Mouse (Mus musculus): ENCODE measurements around the gene Ifitm2. TPM values are rescaled to one million over a fixed set of nuclear protein-coding genes. Genes with fewer than 3 reads are reported as not detected.
"Not testable (repeated sequence)": the region's sequence is repeated elsewhere in the genome, so short reads cannot be mapped to it uniquely, and the experiment has no call there.

Gene Ifitm2
- total RNA-seq, 2 experiments from 2014 or later, result 42.2 to 82.6 TPM

GRCm38 (mm10) chr7:140982971-140983370, 27.2 kb upstream of the Ifitm2 start:
- no peak for DNase-seq
- intact Hi-C loops (cut with DNase I), result no loop called here
- H3K27ac ChIP-seq, result no peak overlapping the region
- H3K4me3 ChIP-seq, result no peak overlapping the region
- no peak for TF ChIP-seq CTCF (IDR thresholded peaks at IDR 0.05)

- DNase-seq, result no peak
- Histone ChIP-seq H3K4me3 (no peak overlapping the region), H3K27ac (no peak overlapping the region)
- intact Hi-C loops (cut with DNase I), result no loop called here
- TF ChIP-seq CTCF (IDR thresholded peaks at IDR 0.05), result no peak
These were observed 25.9 kb upstream of the Ifitm2 start for GRCm38 (mm10) chr7:140981704-140982103.

GRCm38 (mm10) chr7:140976720-140977119, 20.9 kb upstream of the Ifitm2 start:
- H3K27ac ChIP-seq; intact Hi-C loops (cut with DNase I); DNase-seq: not testable (repeated sequence)

GRCm38 (mm10) chr7:140975465-140975864, 19.7 kb upstream of the Ifitm2 start:
- no peak for DNase-seq
- intact Hi-C loops (cut with DNase I), result no loop called here
- no peak for TF ChIP-seq CTCF (IDR thresholded peaks at IDR 0.05)
- no peak overlapping the region; the same call in 1 of the 2 replicates for H3K27ac ChIP-seq
- H3K4me3 ChIP-seq, result no peak overlapping the region

More at GRCm38 (mm10) chr7:140976720-140977119, 20.9 kb upstream of the Ifitm2 start:
- H3K4me3 ChIP-seq, result not testable (repeated sequence)

GRCm38 (mm10) chr7:140974940-140975339, 19.2 kb upstream of the Ifitm2 start:
- no peak for DNase-seq
- Histone ChIP-seq H3K4me3 (no peak overlapping the region), H3K27ac (peak overlapping the region; percentile 43)
- no peak for TF ChIP-seq CTCF (IDR thresholded peaks at IDR 0.05)
- intact Hi-C loops (cut with DNase I), result no loop called here

GRCm38 (mm10) chr7:140973396-140974165, 17.8 kb upstream of the Ifitm2 start:
- no peak overlapping the region for H3K4me3 ChIP-seq
- DNase-seq, result no peak
- intact Hi-C loops (cut with DNase I), result no loop called here
- no peak for TF ChIP-seq CTCF (IDR thresholded peaks at IDR 0.05)
- H3K27ac ChIP-seq, result peak overlapping the region; percentile 38

GRCm38 (mm10) chr7:140971479-140972171, 15.8 kb upstream of the Ifitm2 start:
- H3K27ac ChIP-seq, result peak overlapping the region; percentile 84
- DNase-seq, result no peak

GRCm38 (mm10) chr7:140970931-140971330, 15.1 kb upstream of the Ifitm2 start:
- no peak for DNase-seq
- no peak overlapping the region for H3K4me3 ChIP-seq
- no peak for TF ChIP-seq CTCF (IDR thresholded peaks at IDR 0.05)
- peak overlapping the region; percentile 84 for H3K27ac ChIP-seq
- intact Hi-C loops (cut with DNase I), result no loop called here

More at GRCm38 (mm10) chr7:140971479-140972171, 15.8 kb upstream of the Ifitm2 start:
- H3K4me3 ChIP-seq, result peak overlapping the region; percentile 9; the same call in 1 of the 2 replicates
- TF ChIP-seq CTCF (IDR thresholded peaks at IDR 0.05), result no peak
- intact Hi-C loops (cut with DNase I), result no loop called here

GRCm38 (mm10) chr7:140968710-140969109, 12.9 kb upstream of the Ifitm2 start:
- intact Hi-C loops (cut with DNase I); H3K4me3 ChIP-seq; DNase-seq; H3K27ac ChIP-seq: not testable (repeated sequence)

- no peak for TF ChIP-seq CTCF (IDR thresholded peaks at IDR 0.05)
- no peak overlapping the region for H3K27ac ChIP-seq
- intact Hi-C loops (cut with DNase I), result no loop called here
- DNase-seq, result no peak
- H3K4me3 ChIP-seq, result no peak overlapping the region
These were observed 12.2 kb upstream of the Ifitm2 start for GRCm38 (mm10) chr7:140967862-140968591.

- intact Hi-C loops (cut with DNase I), result no loop called here
- Histone ChIP-seq H3K4me3 (no peak within 1 kb of the TSS), H3K27ac (no peak within 1 kb of the TSS)
- no peak for TF ChIP-seq CTCF (IDR thresholded peaks at IDR 0.05)
- no peak for DNase-seq
These were observed 11.1 kb upstream of the Ifitm2 start, which contains the start of gene Ifitm1 for GRCm38 (mm10) chr7:140966921-140967320. Ifitm1 (plus strand) TSS chr7:140967221.

- no peak for DNase-seq
- TF ChIP-seq CTCF (IDR thresholded peaks at IDR 0.05), result no peak
- intact Hi-C loops (cut with DNase I), result no loop called here
- Histone ChIP-seq H3K4me3 (no peak overlapping the region), H3K27ac (no peak overlapping the region)
These were observed 6.9 kb upstream of the Ifitm2 start for GRCm38 (mm10) chr7:140962733-140963132.

- DNase-seq, result no peak
- no peak for TF ChIP-seq CTCF (IDR thresholded peaks at IDR 0.05)
- Histone ChIP-seq H3K4me3 (no peak overlapping the region), H3K27ac (no peak overlapping the region)
- intact Hi-C loops (cut with DNase I), result no loop called here
These were observed 5.6 kb upstream of the Ifitm2 start for GRCm38 (mm10) chr7:140961416-140961815.
